Mouse (Mus musculus): Measurements from ENCODE around the gene Bcl7a. TPM values are rescaled to one million over a fixed set of nuclear protein-coding genes. Genes with fewer than 3 reads are reported as not detected.

Gene Bcl7a
- total RNA-seq, 1 experiment from 2014 or later, result 16.3 TPM

- ATAC-seq (replicated peaks in 1 of 2; ENCODE audit: insufficient read depth in 1 of 2, low FRiP score in 2 of 2, low TSS enrichment in 1 of 2, low read depth in 1 of 2, poor library complexity in 2 of 2, severe bottlenecking in 2 of 2), result no peak
Measured at GRCm38 (mm10) chr5:123324242-123324641, 19.4 kb upstream of the Bcl7a start.

DNA sequence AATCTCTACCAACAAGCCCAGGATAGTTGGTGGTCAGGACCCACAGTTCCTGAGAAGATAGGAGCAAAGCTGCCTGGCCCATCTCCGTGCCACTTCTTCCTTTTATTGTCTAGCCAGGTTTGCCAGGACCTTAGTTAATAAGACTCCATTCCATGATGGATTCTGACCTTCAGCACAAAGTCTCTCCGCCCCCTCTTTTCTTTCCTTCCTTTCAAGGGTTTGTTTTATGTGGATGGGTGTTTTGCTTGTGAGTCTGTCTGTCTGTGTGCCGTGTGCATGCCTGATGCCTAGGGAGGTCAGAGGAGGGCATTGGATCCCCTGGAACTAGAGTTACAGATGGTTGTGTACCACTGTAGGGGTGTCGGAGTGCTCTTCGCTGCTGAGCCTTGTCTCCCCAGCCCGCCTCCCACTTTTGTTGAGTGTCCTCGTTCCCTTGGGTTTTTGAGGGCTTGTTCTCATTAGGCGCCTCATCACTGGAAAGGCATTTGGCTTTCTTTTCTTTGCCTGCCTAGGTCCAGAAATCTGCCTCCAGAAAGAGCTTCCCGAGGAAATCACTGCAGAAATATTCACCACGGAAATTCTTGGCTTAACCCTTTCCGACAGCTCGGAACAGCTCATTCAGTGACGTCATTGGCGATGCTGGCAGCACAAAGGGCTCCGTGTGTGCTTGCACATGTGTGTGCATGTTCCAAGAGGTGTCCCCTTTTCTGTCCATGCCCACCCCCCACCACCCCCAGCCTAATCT, 17.5 kb upstream of the Bcl7a start:
- no peak for ATAC-seq (replicated peaks in 1 of 2; ENCODE audit: insufficient read depth in 1 of 2, low FRiP score in 2 of 2, low TSS enrichment in 1 of 2, low read depth in 1 of 2, poor library complexity in 2 of 2, severe bottlenecking in 2 of 2)

DNA sequence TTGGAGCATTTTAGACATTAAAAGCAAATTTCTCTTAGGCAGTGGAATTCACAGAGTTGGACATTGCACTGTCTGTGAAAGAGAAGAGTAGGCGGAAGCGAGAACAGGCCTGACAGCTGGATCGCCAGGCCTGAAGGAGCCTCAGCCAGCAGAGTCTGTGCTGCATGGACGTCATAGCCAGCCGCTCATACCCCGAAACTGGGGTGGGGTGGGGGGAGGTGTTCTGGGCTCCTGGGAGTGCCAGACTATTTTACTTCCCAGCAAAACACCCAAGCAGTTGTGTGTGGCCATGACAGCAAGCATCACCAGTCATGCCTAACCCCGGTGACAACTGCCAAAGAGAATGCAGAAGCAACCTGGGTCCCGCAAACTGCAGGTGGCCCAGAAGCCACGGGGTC, 16.9 kb upstream of the Bcl7a start:
- ATAC-seq (replicated peaks in 1 of 2; ENCODE audit: insufficient read depth in 1 of 2, low FRiP score in 2 of 2, low TSS enrichment in 1 of 2, low read depth in 1 of 2, poor library complexity in 2 of 2, severe bottlenecking in 2 of 2), result no peak

- ATAC-seq (replicated peaks in 1 of 2; ENCODE audit: insufficient read depth in 1 of 2, low FRiP score in 2 of 2, low TSS enrichment in 1 of 2, low read depth in 1 of 2, poor library complexity in 2 of 2, severe bottlenecking in 2 of 2), result no peak
Measured at GRCm38 (mm10) chr5:123327686-123328085, 15.9 kb upstream of the Bcl7a start.

DNA sequence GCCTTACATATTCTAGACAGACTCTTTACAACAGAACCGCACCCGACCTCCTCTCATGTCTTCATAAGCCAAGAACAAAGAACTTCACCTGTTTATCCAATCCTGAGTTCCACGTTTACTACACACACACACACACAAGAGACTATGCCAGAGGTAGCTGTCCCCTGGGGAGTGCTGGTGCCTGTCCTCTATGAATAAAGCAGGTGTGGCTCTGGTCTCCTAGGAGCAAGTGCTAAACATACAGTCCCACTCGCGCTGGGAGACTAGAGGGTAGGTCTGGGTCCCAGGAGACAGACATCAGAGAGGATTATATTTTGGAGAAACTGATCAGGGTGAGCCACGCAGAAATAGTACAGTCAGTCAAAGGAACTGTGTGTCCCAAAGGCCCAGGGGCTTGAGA, 10.1 kb upstream of the Bcl7a start:
- ATAC-seq (replicated peaks in 1 of 2; ENCODE audit: insufficient read depth in 1 of 2, low FRiP score in 2 of 2, low TSS enrichment in 1 of 2, low read depth in 1 of 2, poor library complexity in 2 of 2, severe bottlenecking in 2 of 2), result no peak

DNA sequence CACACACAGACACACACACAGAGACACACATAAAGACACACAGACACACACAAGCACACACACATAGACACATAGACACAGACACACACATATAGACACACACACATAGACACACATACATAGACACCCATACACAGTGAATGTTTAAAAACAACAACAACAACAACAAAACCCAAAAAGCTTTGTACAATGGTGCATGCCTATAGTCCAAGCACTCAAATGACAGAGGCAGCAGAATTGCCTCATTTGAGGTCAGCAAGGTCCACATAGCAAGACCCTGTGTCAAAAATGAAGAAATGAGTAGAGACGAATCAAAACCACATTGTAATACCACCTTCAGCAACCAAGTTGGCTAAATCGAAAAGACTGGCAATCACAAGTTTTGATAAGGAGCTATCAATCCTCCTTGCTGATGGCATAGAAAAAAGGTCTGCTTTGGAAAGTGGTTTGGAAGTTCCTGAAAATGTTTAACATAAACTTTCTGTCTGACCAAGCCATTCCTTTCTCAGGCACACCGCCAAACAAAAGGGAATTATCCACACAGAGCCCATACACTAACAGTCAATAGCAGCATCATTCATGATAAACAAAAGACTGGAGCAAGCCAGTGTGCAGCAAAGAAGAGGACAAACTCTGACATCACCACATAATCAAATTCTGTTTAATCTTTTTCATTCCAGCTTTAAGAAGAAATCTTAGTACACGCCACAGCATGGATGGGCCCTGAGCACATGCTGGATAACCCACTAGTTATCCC, 7.3 kb upstream of the Bcl7a start:
- no peak for ATAC-seq (replicated peaks in 1 of 2; ENCODE audit: insufficient read depth in 1 of 2, low FRiP score in 2 of 2, low TSS enrichment in 1 of 2, low read depth in 1 of 2, poor library complexity in 2 of 2, severe bottlenecking in 2 of 2)

DNA sequence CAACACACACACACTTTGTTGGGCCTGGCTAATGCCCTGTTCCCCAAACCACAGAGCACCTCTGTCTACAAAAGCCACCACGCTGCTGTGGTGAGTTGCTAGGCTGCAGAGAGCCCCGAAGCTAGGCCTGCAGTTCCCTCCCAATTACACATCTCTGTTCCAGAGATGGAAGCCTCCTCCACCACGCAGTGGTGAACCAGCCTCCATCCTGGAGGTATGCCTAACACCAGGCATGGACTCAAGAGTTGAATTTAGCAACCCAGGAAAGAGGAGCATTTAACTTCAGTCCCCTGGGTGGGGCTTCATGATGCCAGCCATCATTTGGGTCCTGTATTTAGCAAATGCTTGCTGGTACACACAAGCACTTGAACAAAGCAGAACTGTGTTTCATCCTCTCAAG, 5.2 kb upstream of the Bcl7a start:
- ATAC-seq (replicated peaks in 1 of 2; ENCODE audit: insufficient read depth in 1 of 2, low FRiP score in 2 of 2, low TSS enrichment in 1 of 2, low read depth in 1 of 2, poor library complexity in 2 of 2, severe bottlenecking in 2 of 2), result no peak

DNA sequence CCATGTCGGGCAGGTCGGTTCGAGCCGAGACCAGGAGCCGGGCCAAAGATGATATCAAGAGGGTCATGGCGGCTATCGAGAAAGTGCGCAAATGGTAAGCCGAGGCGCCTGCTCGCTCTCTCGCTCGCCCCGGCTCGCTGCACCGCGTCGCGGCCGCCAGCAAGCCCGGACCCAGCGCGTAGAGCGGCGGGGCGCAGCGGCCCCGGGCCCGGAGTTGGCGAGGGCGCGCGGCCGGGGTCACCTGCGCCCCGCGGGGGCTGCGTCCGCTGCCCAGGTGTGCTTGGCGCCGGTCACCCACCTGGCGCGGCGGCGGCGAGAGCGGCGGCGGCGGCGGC, 961 bp downstream of the Bcl7a start:
- ATAC-seq (replicated peaks in 1 of 2; ENCODE audit: insufficient read depth in 1 of 2, low FRiP score in 2 of 2, low TSS enrichment in 1 of 2, low read depth in 1 of 2, poor library complexity in 2 of 2, severe bottlenecking in 2 of 2), result peak in 1 of 2 experiments; percentile 23; a peak in 1 of 4 replicates

DNA sequence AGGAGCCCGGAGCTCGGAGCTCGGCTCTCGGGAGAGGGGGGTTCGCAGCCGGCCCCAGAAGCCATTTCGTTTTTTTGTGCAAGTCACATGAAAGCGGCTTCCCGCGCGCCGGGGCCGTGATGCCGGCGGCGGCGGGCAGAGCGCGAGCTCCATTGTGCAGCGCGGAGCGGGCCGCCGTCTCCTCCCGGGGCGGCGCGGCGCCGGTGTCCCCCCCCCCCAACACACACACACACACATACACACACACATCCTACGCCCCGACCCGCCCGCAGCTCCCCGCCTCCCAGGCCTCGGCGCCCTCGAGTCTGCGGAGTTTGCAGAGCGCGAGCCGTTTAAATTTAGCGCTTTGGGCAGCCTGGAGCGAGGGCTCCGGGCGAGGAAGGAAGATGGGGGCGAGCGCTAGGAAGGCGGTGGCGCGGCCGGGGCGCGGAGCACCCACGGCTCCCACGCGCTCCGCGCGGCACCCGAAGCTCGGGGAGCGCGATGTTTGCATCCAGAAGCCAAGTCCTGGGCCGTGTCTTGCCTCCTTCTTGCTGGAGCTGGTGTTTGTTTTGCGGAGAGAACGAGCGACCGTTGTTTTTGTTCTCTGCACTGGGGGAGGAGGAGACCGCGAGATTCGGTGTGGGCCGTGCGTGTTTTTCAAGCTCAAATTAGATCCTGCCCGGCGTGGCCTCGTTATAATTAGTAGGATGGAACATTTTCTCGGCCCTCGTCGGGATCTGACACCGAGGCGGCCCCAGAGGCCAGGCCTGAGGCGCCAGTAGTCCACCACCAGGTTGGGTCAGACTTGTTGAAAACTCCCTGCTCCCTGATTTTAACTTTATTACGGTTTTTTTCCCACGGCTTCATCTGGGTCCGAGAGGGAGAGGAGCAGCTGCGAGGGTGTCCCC, 1.6 kb downstream of the Bcl7a start:
- ATAC-seq (replicated peaks in 1 of 2; ENCODE audit: insufficient read depth in 1 of 2, low FRiP score in 2 of 2, low TSS enrichment in 1 of 2, low read depth in 1 of 2, poor library complexity in 2 of 2, severe bottlenecking in 2 of 2), result peak in 1 of 2 experiments; percentile 41; a peak in 1 of 4 replicates

GRCm38 (mm10) chr5:123345853-123346654, 2.4 kb downstream of the Bcl7a start:
- ATAC-seq (replicated peaks in 1 of 2; ENCODE audit: insufficient read depth in 1 of 2, low FRiP score in 2 of 2, low TSS enrichment in 1 of 2, low read depth in 1 of 2, poor library complexity in 2 of 2, severe bottlenecking in 2 of 2), result peak; percentile 44 to 56

DNA sequence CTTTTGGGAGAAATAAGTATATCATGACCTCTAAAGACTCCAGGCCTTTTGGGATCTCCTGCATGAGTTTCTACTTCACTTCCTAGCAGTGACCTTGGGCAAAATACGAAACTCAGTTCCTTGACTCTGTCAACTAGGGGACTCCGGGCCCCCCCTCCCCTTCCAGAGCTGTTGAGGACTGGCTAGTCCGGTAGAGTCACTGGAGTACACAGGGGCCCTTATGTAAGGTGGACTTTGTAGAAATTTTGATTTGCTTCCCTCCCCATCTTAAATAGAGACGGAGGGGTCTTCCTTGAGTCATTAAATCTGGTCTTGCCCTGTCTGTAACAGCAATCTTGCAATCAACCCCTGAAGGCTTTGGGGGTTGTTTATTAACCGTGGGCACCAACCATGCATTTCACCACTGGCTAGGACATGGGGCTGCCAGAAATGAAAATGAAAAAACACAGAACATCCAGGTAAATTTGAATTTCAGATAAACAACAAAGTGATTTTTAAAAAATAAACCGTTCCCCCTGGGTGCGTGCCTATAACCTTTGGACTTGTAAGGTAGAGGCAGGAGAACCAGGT, 3.2 kb downstream of the Bcl7a start:
- ATAC-seq (replicated peaks in 1 of 2; ENCODE audit: insufficient read depth in 1 of 2, low FRiP score in 2 of 2, low TSS enrichment in 1 of 2, low read depth in 1 of 2, poor library complexity in 2 of 2, severe bottlenecking in 2 of 2), result no peak

GRCm38 (mm10) chr5:123347985-123348384, 4.4 kb downstream of the Bcl7a start:
- no peak for ATAC-seq (replicated peaks in 1 of 2; ENCODE audit: insufficient read depth in 1 of 2, low FRiP score in 2 of 2, low TSS enrichment in 1 of 2, low read depth in 1 of 2, poor library complexity in 2 of 2, severe bottlenecking in 2 of 2)

GRCm38 (mm10) chr5:123350386-123350785, 6.8 kb downstream of the Bcl7a start:
- ATAC-seq (replicated peaks in 1 of 2; ENCODE audit: insufficient read depth in 1 of 2, low FRiP score in 2 of 2, low TSS enrichment in 1 of 2, low read depth in 1 of 2, poor library complexity in 2 of 2, severe bottlenecking in 2 of 2), result no peak

GRCm38 (mm10) chr5:123355918-123356317, 12.3 kb downstream of the Bcl7a start:
- ATAC-seq (replicated peaks in 1 of 2; ENCODE audit: insufficient read depth in 1 of 2, low FRiP score in 2 of 2, low TSS enrichment in 1 of 2, low read depth in 1 of 2, poor library complexity in 2 of 2, severe bottlenecking in 2 of 2), result no peak

DNA sequence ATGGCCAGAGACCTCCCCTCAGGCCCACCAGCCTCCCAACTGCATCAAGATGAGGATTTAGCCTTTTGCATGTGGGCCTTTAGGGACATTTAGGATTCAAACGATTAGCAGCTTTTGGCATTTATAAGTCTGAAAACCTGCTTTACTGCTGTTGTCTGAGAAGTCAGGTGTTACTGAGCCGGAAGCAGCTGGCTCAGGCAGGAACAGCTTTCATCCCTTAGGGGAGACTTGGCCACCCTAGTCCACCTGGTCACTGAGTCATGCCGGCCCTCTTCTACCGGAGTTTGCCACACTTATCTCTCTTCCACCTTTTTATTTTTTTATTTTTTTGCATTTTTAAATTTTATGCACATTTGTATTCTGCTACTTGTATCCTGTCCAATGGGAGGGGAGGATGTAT, 13.6 kb downstream of the Bcl7a start:
- ATAC-seq (replicated peaks in 1 of 2; ENCODE audit: insufficient read depth in 1 of 2, low FRiP score in 2 of 2, low TSS enrichment in 1 of 2, low read depth in 1 of 2, poor library complexity in 2 of 2, severe bottlenecking in 2 of 2), result no peak

DNA sequence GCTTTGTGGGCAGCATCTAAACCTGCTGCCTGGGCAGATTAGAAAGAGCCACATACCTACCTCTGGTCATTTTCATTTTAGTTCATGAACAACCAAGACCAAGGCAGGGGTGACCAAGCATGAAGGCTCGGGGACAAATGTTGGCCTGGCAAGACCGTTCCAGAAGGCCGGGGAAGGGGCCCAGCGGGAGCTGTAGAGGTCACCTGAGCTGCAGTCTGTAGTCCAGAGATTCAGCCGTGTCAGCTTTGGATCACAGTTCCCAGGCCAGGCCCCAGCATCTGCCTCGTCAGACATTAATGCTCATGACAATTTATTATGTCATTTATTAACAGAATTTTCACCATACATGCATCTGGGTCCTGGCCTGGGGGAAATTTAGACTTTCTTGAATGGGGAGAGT, 15.8 kb downstream of the Bcl7a start:
- no peak for ATAC-seq (replicated peaks in 1 of 2; ENCODE audit: insufficient read depth in 1 of 2, low FRiP score in 2 of 2, low TSS enrichment in 1 of 2, low read depth in 1 of 2, poor library complexity in 2 of 2, severe bottlenecking in 2 of 2)

DNA sequence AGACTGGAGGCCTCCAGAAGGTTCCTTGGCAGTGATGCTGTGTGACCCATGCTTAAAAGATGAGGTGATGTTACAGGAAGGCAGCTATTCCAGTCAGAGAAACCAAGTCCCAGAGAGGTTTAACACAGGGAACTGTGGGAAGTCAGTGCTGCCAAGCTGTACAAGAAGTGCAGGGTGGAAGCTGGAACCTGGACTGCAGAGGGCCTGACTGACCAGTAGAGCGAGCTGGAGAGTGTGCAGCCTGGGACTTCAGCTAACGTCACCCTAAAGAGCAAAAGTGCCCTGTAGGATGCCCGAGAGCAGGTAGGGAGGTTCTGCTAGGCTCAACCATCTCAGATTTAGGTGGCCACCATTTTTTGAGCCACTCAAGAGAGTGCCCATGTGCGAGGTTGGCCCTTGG, 19.3 kb downstream of the Bcl7a start:
- no peak for ATAC-seq (replicated peaks in 1 of 2; ENCODE audit: insufficient read depth in 1 of 2, low FRiP score in 2 of 2, low TSS enrichment in 1 of 2, low read depth in 1 of 2, poor library complexity in 2 of 2, severe bottlenecking in 2 of 2)
